Mouse (Mus musculus) midbrain, embryonic 16.5 days (tissue): Measurements from ENCODE around the gene Taf4. TPM values are rescaled to one million over a fixed set of nuclear protein-coding genes. Genes with fewer than 3 reads are reported as not detected.

Experiments used
- ATAC-seq: fragments of 200-750 bp; cut with Nextera tagmentation; 2 replicates; pipeline ENCODE4 v1.8.0; 2017; ENCODE audit warnings: moderate TSS enrichment
- H3K27ac ChIP-seq: fragments of 300-500 bp; sonication (generic); 2 replicates; pipeline ENCODE4 v1.5.1; 2014; ENCODE audit warnings: mild to moderate bottlenecking, low read length, mixed read lengths
- H3K27me3 ChIP-seq: fragments of 300-500 bp; sonication (generic); 2 replicates; pipeline ENCODE4 v1.6.1; 2014; ENCODE audit warnings: low read depth, low read length, mixed read lengths; ENCODE audit not compliant: control insufficient read depth, insufficient read depth
- H3K36me3 ChIP-seq: fragments of 300-500 bp; sonication (generic); 2 replicates; pipeline ENCODE4 v1.6.1; 2014; ENCODE audit warnings: mild to moderate bottlenecking, low read length, moderate library complexity, mixed read lengths; ENCODE audit not compliant: control insufficient read depth, insufficient read depth
- H3K4me1 ChIP-seq: fragments of 300-500 bp; sonication (generic); 2 replicates; pipeline ENCODE4 v1.6.1; 2014; ENCODE audit warnings: mild to moderate bottlenecking, low read length, mixed read lengths; ENCODE audit not compliant: control insufficient read depth, insufficient read depth
- H3K4me2 ChIP-seq: fragments of 300-500 bp; sonication (generic); 2 replicates; pipeline ENCODE4 v1.6.1; 2014; ENCODE audit warnings: mild to moderate bottlenecking, low read length, mixed read lengths
- H3K4me3 ChIP-seq: fragments of 300-500 bp; sonication (generic); 2 replicates; pipeline ENCODE4 v1.5.1; 2014; ENCODE audit warnings: low read depth, mild to moderate bottlenecking, low read length, moderate library complexity, mixed read lengths
- H3K9ac ChIP-seq: fragments of 300-500 bp; sonication (generic); 2 replicates; pipeline ENCODE4 v1.6.1; 2014; ENCODE audit warnings: low read depth, low read length, mixed read lengths
- H3K9me3 ChIP-seq: fragments of 300-500 bp; sonication (generic); replicated peaks from 2 replicates; pipeline ENCODE4 v1.6.1; 2014; ENCODE audit warnings: mild to moderate bottlenecking, low read length, mixed read lengths; ENCODE audit not compliant: control insufficient read depth, poor library complexity, severe bottlenecking
- WGBS: fragments of 180-500 bp; shearing (Covaris S2); extraction: QIAGEN DNeasy Blood & Tissue Kit; methylation state at CpG from one replicate; pipeline ENCODE4 v1.1.7; 2014; 5-methylcytosine and 5-hydroxymethylcytosine counted together
- polyA plus RNA-seq: library from polyadenylated mRNA; unstranded; fragments of >200 nt; fragmentation: Nextera tagmentation; extraction: Ambion mirVana; gene quantifications from 2 replicates; pipeline ENCODE4 v1.2.1, GENCODE M21; 2015

Gene Taf4
- 3.1 and 3.6 TPM in 2 replicates for polyA plus RNA-seq

DNA sequence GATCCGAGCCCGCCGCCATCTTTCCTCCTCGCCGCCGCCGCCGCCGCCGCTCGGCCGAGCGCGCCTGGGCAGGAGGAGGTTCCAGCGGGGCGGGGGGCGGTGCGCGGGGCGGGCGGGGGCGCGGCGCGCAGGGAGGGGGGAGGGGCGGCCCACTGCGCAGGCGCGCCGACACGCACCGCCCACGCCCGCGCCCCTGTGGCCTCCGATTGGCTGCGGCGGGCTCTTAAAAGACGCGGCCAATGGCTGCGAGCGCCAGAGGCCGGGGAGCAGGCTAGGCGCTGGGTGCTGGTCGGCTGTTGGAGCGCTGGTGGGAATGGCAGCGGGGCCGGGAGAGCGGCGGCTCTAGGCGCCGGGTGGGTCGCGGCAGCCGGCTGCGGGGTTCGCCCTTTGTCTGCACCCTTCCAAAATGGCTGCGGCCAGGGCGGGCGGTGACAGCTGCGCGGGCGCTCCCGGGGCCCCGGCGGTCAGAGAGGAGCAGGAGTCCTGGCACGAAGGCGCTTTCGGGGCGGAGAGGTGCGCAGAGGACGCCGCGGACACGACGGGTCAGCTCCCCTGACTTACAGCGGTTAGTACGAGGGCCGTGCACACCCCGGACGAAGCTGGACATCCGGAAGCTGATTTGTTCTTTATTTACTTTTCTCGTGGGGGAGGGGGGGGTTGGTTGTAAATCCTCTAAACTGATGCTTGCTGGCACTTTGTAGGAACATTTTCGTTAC, at the start of gene Taf4:
Taf4 (minus strand) TSS at position 19 of the 716 bp plus-strand sequence.
- no peaks in the 10 kb centered on the region for H3K9me3 ChIP-seq
- H3K4me3 ChIP-seq, result peak within 1 kb of the TSS; percentile 83
- H3K9ac ChIP-seq, result peak within 1 kb of the TSS; percentile 98
- H3K4me2 ChIP-seq, result peak within 1 kb of the TSS; percentile 100
- H3K4me1 ChIP-seq, result peaks cover 33% of the 10 kb centered on the region
- no peaks in the 10 kb centered on the region for H3K27me3 ChIP-seq
- peak within 1 kb of the TSS; percentile 96 for H3K27ac ChIP-seq
- WGBS, result 0% methylated on average over 51 of the region's 84 CpGs
- H3K36me3 ChIP-seq, result no peaks in the 10 kb centered on the region
- ATAC-seq, result peak; percentile 93

DNA sequence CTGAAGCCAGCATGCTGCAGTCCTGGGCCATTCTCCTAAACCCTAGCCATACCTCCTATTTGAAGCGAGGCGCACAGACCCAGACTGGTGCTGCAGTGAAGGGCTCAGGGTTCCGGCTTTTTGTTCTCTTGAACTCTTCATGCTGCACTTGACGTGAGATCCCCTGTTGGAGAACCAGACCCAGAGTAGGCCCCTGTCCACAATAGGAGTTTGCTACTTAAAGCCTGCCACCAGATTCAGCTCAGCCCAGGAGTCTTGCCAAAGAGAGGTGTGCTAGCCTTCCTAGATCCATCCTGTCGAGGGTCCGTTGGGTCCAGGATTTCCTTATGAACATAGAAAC, 49.4 kb upstream of the Taf4 start:
- Histone ChIP-seq H3K4me1 (peaks cover 32% of the 10 kb centered on the region), H3K27me3 (peaks cover 16% of the 10 kb centered on the region), H3K27ac (peak overlapping the region; percentile 97), H3K4me3 (peak overlapping the region; percentile 80), H3K9me3 (no peaks in the 10 kb centered on the region), H3K4me2 (peak overlapping the region; percentile 90), H3K9ac (peak overlapping the region; percentile 97), H3K36me3 (peaks cover 10% of the 10 kb centered on the region; the same call in 1 of the 2 replicates)
- ATAC-seq, result no peak
- 6% methylated on average over 6 of the region's 6 CpGs for WGBS

DNA sequence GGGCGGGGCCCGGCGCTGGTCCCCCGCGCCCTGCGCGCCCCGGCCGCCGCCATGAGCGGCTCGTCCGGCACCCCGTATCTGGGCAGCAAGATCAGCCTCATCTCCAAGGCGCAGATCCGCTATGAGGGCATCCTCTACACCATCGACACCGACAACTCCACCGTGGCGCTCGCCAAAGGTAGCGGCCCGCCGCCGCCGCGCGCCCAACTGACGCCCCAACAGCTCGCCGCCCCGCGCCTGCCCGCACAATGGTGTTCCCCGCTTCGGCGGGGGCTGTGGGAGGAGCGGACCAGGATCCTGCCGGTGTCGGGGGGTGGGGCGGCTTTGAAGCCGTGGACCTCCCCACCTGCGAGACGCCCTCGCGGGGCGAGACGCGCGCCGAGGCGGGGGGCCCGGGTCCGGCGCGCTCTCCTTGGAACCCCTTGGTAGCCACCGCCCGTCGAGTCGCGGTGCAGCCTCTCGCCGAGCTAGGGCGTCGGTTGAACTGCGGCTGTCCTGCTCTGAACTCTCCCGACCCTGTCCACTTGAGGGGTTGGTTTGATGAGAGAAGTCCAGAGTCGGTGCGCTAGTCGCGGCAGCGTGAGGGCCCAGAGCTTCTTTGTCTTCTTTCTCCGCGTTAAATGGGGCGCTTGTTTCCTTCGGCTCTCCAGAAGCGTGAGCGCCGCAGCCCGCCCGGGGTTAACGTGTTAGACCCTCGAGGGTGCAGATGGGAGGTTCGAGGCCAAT, 48.9 kb upstream of the Taf4 start:
- peaks cover 6% of the 10 kb centered on the region; the same call in 1 of the 2 replicates for H3K36me3 ChIP-seq
- H3K27ac ChIP-seq, result peak overlapping the region; percentile 97
- H3K27me3 ChIP-seq, result peaks cover 16% of the 10 kb centered on the region
- H3K4me1 ChIP-seq, result peaks cover 32% of the 10 kb centered on the region
- 0% methylated on average over 76 of the region's 84 CpGs for WGBS
- peak overlapping the region; percentile 80 for H3K4me3 ChIP-seq
- H3K9ac ChIP-seq, result peak overlapping the region; percentile 97
- ATAC-seq, result peak; percentile 54
- H3K4me2 ChIP-seq, result peak overlapping the region; percentile 90
- no peaks in the 10 kb centered on the region for H3K9me3 ChIP-seq

DNA sequence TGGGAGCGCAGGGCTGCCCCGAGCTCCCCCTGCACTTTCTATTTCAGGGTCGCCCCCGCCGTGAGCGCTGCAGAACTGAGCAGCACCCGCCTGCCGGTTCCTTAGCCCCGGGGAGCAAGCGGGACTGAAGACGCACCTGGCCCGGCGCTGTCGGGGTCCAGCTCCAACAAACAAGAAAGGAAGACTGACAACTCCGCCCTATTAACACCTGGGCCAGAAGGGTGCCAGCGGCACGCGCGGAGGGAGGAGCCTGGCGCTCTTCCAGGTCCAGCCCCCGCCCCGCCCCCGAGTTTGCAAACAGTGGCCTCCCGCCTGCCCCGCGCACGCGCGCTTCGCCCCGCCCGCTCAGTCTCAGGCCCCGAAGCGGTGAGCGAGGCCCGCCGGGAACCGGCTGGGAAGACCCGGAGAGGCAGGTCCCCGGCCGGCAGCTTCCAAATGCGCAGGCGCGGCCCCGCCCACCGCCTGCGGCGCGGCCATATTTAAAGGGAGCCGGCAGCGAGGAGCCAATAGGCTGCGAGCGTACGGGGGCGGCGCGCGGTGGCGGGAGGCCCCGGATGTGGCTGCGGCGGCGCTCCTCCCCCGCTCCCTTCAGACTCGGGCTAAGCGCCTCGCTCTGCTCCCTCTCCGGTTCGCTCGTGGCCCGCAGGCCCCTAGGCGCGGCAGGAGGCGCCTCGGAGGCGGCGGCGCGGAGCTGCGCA, 48.1 kb upstream of the Taf4 start, which contains the start of gene Lsm14b:
Lsm14b (plus strand) TSS at position 587 of the 698 bp plus-strand sequence.
- ATAC-seq, result peak; percentile 95
- peak within 1 kb of the TSS; percentile 97 for H3K27ac ChIP-seq
- H3K27me3 ChIP-seq, result peaks cover 16% of the 10 kb centered on the region
- peaks cover 2% of the 10 kb centered on the region; the same call in 1 of the 2 replicates for H3K36me3 ChIP-seq
- H3K9me3 ChIP-seq, result no peaks in the 10 kb centered on the region
- peak within 1 kb of the TSS; percentile 80 for H3K4me3 ChIP-seq
- peak within 1 kb of the TSS; percentile 92 for H3K4me2 ChIP-seq
- H3K9ac ChIP-seq, result peak within 1 kb of the TSS; percentile 97
- H3K4me1 ChIP-seq, result peaks cover 32% of the 10 kb centered on the region
- WGBS, result under 1% methylated on average over 41 of the region's 80 CpGs

DNA sequence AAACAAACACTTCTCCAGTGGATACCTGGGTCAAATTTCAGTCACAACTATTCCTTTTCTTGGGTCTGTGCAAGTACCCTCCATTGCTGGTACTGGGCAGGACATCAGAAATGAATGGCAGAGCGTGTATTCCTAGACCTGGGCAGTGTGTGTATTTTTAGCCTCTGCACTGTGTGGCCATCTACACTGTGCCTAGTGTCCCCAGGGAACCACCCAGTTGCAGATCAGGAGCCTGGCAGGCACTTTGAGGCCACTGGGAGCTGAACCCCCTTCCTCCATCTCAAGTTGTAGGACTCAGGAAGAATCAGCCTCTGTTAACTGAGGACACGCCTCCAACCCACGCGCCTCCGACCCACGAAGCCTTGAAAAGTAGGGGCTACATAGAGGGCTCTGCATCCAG, 46.3 kb upstream of the Taf4 start:
- no peak for ATAC-seq
- Histone ChIP-seq H3K27ac (no peak overlapping the region), H3K9me3 (no peaks in the 10 kb centered on the region), H3K4me2 (no peak overlapping the region), H3K4me1 (peaks cover 18% of the 10 kb centered on the region), H3K36me3 (no peaks in the 10 kb centered on the region; the same call in 1 of the 2 replicates), H3K4me3 (no peak overlapping the region), H3K9ac (no peak overlapping the region), H3K27me3 (peaks cover 16% of the 10 kb centered on the region)
- WGBS, result 71% methylated on average over 6 of the region's 6 CpGs

DNA sequence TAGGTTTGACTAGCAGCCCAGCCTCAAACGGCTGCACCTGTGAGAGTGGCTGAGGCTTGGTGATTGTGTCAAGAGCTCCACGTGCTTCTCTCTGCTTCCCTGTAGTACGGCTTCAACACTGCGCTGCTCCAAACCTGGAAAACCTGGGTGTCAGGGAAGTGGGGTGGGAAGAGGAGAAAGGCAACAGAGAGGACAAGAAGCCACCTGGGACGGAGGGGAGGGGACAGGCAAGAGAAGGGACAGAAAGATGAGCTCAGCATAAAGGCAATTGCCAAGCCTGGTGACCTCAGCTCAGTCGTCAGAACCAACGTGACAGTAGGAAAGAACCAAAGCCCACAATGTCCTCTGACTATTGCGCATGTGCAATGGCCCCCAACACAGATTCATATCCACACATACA, 44.5 kb upstream of the Taf4 start:
- H3K27me3 ChIP-seq, result peaks cover 16% of the 10 kb centered on the region
- H3K4me1 ChIP-seq, result peaks cover under 1% of the 10 kb centered on the region; the same call in 1 of the 2 replicates
- ATAC-seq, result no peak
- 80% methylated on average over 8 of the region's 8 CpGs for WGBS
- H3K27ac ChIP-seq, result no peak overlapping the region
- H3K9me3 ChIP-seq, result no peaks in the 10 kb centered on the region
- no peak overlapping the region for H3K4me2 ChIP-seq
- H3K9ac ChIP-seq, result no peak overlapping the region
- no peak overlapping the region for H3K4me3 ChIP-seq
- H3K36me3 ChIP-seq, result no peaks in the 10 kb centered on the region

DNA sequence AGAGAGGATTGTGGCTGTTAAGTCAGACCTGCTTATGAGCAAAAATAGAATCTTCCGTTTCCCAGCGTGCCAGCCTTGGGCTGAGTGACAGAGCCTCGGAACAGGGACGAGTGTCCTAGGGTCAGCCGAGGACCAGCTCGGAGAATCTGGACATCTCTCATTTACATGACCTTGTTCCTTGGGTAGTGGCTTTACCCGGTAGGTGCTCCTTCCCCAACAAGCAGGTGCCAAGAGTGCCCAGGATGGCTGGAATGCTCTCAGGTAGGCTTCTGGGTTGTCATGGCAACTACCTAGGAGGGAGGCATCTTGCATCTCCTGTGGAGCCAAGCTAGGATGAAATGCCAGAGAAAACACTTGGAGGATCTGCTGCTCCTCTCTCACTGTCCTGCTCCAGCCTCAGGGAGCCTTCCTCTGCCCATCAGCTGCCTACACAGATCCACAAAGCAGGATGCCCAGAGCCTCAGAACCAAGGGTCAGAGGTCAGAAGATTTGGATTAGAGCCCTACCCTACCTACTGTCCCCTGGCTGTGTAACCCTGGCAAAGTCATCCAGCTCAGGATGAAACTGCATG, 43.7 kb upstream of the Taf4 start:
- ATAC-seq, result no peak
- H3K9me3 ChIP-seq, result no peaks in the 10 kb centered on the region
- WGBS, result 77% methylated on average over 7 of the region's 7 CpGs
- H3K4me1 ChIP-seq, result no peaks in the 10 kb centered on the region
- no peaks in the 10 kb centered on the region for H3K36me3 ChIP-seq
- H3K27me3 ChIP-seq, result peaks cover 16% of the 10 kb centered on the region
- H3K9ac ChIP-seq, result no peak overlapping the region
- H3K27ac ChIP-seq, result no peak overlapping the region
- H3K4me2 ChIP-seq, result no peak overlapping the region
- no peak overlapping the region for H3K4me3 ChIP-seq

DNA sequence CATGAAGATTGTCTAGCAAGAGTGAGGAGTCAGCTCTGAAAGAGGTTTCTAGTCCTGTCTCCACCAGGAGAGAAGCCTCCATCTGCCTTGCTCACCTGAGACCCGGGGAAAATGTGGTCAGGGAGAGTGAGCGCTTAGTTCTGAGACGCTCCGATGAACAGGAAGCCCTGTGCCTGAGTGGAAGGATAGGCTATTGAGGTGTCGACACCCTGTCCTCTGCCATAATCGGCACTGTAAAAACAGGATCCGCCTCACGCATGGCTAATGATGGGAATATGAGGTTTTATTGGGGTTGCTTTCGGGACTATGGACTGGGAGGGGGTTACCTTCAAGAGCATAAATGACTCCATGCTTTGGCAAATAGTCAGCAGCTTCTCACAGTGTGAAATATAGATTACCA, 42.1 kb upstream of the Taf4 start:
- H3K9me3 ChIP-seq, result no peaks in the 10 kb centered on the region
- H3K4me2 ChIP-seq, result no peak overlapping the region
- H3K4me3 ChIP-seq, result no peak overlapping the region
- H3K36me3 ChIP-seq, result no peaks in the 10 kb centered on the region
- WGBS, result 84% methylated on average over 9 of the region's 9 CpGs
- H3K27ac ChIP-seq, result no peak overlapping the region
- no peak for ATAC-seq
- peaks cover 16% of the 10 kb centered on the region for H3K27me3 ChIP-seq
- H3K4me1 ChIP-seq, result no peaks in the 10 kb centered on the region
- no peak overlapping the region for H3K9ac ChIP-seq
